Mouse (Mus musculus) heart, adult 18-20 months (tissue): ENCODE data around the gene Lpo. TPM values are rescaled to one million over a fixed set of nuclear protein-coding genes. Genes with fewer than 3 reads are reported as not detected.
"Not testable (repeated sequence)": the region's sequence is repeated elsewhere in the genome, so short reads cannot be mapped to it uniquely, and the experiment has no call there.

Experiments used
- DNase-seq, 2 experiments: peaks; one replicate each; pipeline ENCODE4 v3.0.0; 2021 to 2022; ENCODE audit warnings: mixed read lengths in 1 of 2
- long read RNA-seq, 2 experiments: library from polyadenylated mRNA; stranded (forward); transcript quantifications; one replicate each; pipeline ENCODE4 v2.0.0; 2021
- total RNA-seq, 2 experiments: library from RNA; stranded (reverse); gene quantifications; 2 replicates each; pipeline ENCODE4 v1.2.3; 2021

The Lpo gene
- total RNA-seq: not detected
- long read RNA-seq, experiment 1: 0 reads
- long read RNA-seq, experiment 2: 0 reads

DNA sequence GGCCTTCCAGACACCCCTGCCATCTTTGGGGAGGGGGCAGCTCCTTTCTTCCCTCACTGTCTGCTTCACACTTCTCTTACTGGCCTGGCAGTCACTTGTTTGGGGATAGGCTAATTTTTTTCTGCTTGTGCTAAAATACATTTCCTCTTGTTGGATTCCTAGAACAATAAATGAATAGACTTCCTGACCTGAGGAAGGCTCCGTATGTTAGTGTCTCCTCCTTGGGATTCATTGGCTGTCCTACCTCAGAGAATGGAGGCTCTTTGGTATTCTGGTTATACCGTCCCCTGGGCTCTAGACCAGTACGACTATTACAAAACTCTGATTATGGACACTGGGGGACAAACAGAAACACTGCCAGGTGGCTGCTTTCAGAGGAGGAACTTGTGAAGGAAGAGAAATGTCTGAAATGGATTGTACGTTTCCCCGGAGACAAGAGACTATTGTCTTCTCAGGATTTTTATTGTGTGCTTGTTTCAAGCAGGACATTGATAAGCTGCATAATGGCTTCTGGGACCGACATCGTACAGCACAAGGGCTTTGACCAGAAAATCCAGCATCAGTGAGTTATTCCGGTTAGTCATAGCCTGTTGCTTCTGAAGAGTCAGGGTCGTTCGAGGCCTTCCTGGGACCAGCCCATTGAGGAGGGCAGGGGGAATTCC is at the start of gene Lpo:
TSS of gene Lpo (minus strand) at position 51 of the 662 bp plus-strand sequence.
- DNase-seq: no peak

DNA sequence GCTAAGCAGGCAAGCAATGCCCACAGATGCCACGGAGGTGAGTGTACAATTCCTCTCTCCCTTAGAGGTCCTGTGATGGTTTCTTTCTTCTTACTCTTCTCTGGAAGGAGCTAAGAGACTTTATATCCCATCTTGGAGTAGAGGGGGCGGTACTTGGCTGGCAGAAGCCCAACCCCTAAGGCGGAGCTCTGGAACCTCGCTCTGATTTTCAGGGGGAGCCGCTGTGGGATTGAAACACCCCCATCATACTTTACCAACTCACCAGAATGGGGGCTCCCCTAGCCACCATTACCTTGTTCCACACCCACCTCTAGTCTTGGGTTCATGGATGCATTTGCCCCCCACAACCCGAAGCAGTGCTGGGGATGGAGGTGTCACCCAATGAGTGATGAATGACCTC is 47.3 kb upstream of the Lpo start, which contains the start of gene Epx:
TSS of gene Epx (minus strand) at position 101 of the 400 bp plus-strand sequence.
- DNase-seq: no peak

DNA sequence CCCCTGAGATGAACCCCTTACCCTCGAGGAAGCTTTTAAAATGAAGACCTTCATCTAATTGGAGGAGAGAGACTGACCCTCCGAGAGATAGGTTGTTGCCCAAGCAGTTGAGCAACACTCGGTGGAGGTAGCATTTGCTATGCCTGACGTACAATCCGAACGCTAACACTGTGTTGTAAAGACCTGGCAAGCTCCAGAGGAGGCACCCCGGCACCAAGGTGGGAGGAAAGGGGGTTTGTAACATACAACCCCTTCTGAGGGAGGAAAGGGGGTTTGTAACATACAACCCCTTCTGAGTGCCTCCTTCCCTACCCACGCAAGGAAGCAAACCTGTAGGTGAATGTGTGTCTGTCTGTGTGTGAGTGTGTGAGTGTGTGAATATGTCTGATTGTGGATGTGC is 43.7 kb upstream of the Lpo start:
- no peak for DNase-seq

DNA sequence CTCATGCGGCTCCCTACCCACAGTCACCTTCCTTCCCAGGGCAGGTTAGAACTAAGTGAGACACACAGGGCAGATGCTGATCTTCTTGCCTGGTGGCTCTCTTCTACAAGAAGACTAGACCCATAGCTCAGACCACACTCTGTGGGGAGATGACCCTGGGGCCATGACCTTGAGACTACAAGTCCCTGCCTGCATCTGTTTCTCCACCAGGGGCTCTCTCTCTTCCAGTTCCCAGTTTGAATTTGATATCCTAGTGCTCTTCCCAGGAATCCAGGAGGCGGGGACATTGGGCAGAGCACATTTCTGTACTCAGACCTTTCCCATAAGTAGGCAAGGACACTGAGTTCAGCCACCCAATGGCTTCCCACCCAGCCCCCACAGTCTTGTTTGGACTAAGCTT is 42.0 kb upstream of the Lpo start:
- DNase-seq: no peak

DNA sequence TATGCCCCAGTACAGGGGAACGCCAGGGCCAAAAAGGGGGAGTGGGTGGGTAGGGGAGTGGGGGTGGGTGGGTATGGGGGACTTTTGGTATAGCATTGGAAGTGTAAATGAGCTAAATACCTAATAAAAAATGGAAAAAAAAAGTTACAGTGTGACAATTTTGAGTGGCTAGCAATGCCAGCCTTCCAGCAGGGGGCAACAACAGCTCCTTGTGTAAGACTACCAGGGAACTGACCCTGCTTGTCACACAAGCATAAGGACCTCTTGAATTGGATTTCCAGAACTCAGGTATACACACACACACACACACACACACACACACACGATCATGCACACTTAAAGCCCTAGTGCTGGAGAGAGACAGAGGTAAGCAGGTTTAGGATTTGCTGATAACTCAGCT is 38.8 kb upstream of the Lpo start:
- DNase-seq: not testable (repeated sequence)

DNA sequence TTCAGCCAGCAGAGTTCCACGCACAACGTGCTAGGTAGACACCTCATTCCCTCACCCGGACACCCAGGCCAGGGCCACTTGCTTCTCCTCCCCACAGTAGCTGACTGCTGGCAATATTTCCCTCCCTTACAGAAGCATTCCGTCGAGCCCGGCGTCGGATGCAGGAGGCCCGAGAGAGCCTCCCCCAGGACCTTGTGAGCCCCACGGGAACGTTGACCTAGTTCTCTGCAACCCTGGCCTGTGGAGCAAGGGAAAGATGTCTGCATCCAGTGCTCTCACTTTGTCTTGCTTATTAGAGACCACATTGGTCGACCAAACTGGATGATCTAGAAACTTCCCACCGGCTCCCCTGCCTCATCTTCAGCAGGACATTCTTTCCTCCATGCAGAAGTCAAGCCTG is 34.7 kb upstream of the Lpo start:
- DNase-seq: peak; percentile 11 to 36

DNA sequence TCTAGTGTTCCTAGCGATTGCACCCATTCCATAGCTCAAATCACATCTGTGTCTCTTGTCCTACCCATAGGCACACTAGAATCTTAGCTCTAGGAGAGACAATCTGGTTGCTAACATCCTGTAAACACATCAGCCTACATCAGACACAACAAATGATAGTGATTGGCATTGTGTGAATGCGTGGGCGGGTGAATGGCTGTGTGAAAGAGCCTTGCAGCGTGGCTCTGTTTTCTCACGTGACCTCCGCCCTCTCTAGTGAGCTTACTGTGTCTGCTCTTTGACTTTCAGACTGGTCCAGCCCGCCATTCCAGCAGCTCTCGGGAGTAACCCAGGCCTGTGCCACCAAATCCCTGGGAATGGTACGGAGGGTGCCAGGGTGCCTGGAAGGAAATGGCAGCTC is 32.3 kb upstream of the Lpo start:
- DNase-seq: no peak

DNA sequence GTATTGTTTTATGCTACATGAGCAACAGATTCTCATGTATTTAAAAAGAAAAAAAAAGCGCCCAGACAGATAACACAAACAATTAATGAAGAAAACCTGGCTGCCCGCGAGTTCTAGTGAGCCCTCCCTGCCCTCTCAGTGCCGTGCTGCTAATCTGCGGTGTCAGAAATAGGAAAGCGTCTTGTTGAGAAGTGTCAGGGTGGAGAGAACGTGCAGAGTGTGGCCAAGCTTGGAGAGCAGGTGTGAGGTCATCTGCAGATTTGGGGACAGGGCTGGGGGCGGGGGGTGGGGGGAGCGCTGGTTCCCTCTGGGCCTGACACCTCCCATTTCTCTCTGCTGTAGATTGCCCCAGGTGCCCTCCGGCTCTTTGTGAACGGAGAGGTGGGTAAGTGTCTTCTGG is 31.2 kb upstream of the Lpo start:
- no peak for DNase-seq

DNA sequence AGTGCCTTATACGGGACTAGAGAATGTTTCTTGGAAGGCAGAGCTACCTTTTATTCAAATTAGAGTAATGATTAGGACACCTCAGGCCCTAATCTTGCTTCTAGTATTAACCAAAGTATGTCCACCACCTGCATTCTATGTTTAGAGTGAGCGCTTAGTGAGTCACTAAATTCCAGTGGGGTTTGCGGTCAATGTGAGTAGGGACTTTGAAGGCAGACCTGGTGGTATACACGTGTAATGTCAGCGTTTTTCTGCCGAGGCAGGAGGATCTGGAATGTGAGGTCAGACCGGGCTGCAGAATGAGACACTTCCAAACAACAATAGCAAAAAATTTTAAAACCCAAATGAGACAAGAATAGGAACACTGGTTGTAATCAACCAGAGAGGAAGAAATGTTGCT is 26.5 kb upstream of the Lpo start:
- no peak for DNase-seq

DNA sequence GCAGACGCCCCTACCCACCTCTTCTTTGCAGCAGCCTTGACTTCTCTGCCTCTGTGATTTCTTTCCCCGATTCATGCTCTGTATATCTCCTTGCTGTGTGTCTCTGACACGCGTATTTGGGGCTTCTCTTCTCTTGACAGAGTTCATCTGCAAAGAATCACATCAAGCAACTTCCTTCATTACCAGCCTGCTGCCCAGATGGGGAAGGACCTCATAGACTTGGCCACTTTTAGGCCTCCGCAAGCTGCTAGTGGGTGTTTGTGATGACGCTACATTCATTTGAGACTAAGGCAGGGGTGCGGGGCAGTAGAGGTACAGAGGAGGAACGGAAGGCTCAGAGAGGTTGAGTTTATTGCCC is 25.5 kb upstream of the Lpo start:
- peak in 1 of 2 experiments; percentile 23 for DNase-seq

DNA sequence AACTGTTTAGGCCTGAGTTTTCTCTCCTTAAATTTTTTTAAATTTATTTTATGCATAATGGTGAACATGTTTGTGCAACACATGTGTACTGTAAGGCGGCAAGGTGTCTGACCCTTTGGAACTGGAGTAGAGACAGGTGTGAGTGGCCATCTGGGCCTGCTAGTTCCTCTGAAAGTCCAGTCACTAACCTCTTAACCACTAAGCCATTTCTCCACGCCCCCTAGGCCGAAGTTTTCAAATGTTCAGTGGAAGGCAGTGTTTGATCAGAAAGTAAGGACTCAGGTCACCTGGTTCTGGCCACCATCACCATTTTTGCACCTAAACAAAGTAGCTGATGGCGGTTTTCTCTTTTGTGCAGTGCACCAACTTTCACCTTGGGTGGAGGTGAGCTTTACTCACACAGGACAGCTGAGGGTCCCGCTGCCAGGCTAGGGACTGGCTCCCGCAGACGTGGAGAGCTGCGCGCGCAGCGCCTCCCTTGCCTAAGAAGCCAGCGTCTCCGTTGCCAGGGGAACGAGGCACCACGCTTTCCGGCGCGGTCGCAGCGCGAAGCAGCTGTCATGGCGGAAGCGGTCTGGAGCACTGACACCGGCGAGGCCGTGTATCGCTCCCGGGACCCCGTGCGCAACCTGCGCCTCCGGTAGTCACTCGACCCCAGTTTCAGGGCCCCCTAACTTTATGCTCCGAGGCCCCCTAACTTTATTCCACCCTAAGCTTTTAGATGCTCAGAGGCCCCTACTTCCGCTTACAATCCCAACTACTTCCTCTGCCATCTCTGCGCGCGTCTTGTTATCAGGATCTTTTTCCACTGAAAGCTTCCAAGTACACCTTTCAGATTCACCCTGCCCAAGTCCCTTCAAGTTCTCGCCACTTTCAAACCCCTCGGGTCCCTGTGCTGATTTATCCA is 24.9 kb upstream of the Lpo start, which contains the start of gene Mks1:
TSS of gene Mks1 (plus strand) at position 526 of the 907 bp plus-strand sequence.
- DNase-seq: peak; percentile 91 to 92

DNA sequence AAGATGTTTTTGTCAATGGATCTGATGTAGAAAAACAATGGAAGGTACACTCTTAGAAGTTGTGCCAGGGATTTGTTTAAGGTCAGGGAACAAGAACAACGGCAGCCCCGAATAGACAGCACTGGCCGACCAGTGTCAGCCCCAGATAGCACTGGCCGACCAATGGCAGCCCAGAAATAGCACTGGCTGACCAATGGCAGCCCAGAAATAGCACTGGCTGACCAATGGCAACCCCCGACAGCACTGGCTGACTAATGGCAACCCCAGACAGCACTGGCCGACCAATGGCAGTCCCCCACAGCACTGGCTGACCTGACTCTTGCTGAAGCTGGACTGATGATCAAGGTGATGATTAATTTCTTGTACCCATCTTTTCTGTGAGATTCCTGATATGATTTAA is 19.8 kb upstream of the Lpo start:
- no peak for DNase-seq

DNA sequence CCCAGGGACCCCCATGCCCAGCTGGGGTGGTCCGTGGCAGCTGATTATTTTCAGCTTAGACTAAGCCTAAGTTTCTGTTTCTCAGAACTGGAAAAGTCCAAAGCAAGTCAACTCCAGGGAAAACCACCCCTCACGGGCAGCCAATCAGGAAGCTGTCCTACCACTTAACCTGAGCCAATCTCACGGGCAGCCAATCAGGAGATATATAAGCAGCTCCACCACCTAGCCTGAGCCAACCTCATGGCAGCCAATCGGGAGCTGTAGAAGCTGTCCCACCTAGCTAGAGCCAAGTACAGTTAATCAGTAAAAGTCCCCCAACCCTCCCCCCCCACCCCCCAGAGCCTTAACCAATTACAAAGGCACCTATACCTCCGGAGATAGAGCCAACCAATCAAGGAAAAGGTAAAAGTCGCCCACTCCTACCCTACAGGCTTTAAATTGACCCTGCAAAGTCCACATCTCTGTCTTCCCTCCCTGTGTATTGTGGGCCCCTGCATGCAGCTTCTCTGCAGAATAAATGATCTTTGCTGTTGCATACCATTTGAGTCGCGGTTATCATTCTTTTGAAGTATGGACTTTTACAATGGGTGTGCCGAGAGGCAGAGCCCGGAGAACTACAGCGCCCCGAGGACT is 19.0 kb upstream of the Lpo start:
- DNase-seq: no peak

DNA sequence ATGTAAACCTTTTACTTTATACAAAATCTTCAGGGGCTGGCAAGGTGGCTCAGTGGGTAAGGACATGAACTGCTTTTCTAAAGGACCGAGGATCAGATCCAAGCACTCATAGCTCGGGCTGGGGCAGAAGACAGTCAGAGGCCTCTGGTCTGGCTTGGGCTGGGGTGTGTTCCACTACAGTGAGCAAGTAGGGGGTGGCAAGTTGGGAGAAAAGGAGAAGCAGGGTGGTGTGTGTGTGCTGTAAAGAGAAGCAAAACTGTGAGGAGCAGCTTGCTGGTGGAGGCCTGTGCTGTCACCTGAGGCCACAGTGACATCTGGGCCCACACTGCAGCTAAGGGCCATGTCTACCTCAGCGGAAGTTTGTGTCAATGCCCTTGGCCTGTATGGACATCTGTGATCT is 13.3 kb upstream of the Lpo start:
- no peak for DNase-seq

DNA sequence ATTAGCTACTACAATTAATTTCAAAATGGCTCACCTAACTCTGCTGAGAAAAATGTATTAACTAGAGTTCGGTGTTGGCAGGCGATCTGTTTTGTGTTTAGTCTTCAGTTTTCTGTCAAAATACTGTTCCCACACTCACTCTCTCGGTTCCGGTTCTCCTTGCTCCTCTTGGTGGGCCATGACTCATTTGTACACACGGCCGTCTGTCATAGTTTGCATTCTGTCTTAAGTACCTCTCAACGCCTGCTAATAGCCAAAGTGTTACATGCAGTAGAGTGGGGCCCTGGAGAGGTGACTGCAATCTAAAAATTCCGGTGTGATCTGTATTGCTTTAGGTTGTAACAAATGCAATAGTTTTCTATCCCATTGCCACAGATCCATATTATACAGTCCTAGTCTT is 12.6 kb upstream of the Lpo start:
- DNase-seq: no peak

DNA sequence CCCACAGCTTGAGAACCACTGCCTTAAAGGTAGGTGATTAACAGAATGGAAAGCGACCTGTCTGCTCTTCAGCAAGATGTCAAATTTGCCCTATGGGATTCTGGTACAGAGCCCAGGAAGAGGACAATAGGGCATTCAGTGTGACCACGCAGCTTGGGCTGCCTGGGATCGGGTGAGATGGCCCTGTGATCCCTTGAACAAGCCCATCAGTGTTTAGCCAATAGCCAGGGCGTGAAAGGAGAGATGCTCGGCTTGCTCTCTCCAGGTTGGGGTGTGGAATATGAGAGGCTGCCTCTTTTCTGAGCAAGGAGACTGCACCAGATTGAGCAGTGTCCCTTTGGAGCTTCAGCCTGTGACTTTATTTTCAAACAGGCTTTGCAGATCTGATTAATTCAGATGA is 6.6 kb downstream of the Lpo start:
- no peak for DNase-seq

DNA sequence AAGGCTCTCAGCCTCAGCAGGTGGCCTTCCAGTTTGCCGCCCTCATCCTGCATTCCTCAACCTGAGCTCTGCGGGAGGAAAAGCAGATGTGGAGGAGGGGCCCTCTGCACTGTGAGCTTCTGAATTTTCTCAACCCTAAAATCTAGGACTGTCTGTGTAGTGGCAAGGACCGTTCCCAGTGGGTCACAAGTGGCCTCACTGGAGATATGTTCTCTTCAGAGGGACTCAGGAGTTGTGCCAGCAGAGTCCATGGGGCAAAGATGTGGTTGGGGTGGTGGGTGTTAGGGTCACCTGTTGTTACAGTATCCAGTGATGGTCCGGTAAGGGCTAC is 10.7 kb downstream of the Lpo start:
- DNase-seq: no peak

DNA sequence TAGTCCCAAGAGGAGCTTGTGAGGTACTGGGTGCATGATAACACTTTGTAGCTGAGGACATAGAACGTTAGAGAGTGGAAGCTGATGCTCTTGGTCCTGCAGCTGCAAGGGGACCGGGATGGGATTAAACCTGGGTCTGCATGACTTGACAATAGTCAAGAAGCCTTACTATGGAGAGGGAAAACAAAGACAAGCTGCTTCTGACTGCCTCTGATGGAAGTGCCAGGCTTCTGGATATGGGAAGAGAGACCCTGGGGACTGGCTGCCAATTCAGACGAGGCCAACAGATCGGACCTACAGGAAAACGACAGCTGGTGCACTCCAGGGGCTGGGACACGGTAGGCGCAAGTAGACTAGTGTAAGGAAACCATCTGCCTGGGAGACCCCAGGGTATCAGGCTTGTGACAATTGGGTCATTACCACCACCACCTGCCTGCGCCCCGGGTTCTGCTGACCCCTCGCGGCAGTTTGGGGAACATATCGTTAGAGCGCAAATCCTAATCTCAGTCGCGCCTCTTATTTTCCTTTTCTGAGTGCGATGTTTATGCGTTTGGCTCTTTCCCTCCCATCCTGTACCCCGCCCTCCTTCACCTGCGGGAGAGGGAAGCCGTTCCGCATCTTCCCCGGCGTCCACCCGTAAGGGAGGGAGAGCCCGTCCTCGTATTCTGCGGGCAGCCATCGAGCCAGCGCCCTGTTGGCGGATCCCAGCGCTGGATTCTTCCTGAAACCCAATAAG is 11.2 kb downstream of the Lpo start:
- peak in 1 of 2 experiments; percentile 45 for DNase-seq

DNA sequence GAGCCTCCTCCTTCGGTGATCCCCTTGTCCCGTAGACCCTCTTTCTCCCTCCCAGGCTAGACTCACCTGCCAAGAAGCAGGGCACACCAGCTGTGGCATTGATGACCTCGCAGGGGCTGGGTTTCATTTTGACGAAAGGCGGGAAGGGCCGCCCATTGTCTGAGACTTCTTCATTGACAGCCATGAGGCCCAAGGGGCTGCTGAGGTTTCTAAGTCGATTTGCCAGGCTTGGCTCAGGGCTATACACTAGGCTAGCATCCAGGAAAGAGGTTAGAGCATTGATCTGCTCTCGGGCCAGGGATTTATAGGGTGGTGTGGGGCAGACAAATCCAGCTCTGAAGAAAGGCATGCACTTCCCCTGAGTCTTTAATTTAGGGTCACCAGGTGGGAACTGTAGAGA is 13.3 kb downstream of the Lpo start:
- DNase-seq: no peak

DNA sequence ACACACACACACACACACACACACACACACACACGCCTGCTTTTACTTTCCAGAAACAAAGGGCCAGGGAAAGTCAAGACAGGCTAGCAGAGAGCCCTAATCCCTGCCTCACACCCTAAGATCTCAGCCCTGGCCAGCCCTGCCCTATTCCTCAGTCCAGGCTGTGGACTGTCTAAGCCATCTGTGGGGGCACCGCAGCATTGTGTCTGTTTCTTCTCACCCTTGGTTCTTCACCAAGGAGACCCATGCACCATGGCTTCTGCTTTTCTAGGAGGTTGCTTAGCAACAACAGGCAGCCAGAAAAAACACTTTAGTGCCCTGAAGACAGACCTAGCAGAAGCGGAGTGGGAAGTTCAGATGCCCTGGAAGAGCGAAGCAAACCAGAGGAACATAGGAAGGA is 16.7 kb downstream of the Lpo start:
- no peak for DNase-seq

DNA sequence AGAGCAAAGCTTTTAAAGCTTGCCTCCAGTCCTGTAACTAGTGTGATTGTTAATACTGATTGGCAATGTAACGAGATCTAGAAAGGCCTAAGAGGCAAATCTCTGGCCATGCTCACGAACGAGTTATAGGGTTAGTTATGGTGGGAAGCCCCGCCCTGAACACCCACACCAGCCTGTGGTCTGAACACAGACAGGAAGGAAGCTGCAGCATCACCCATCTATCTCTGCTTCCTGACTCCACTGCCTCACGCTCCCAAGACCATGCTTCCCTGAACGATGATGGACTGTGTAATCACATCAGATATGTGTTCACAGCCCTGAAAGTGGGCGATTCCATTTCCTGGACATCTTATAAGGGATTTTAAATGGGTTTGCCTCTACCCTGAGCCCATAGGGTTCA is 19.9 kb downstream of the Lpo start:
- no peak for DNase-seq

DNA sequence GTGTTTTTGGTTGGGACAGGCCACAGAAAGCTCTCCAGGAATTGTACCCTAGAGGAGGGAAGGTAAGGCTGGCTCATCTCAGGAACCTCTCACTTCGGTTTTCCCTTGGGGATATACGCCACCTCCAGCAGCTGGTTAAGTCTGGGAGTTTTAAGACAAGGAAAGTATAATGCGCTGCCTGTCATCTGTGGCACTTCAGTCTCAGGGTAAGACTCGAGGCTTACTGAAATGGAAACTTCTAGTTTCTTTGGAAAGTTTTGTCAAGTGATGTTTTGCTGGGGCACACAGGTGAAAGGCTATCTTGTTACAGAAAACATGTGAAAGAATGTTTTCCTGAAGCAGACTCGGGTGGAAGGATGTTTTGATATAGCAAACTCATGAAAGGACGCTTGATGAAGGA is 20.7 kb downstream of the Lpo start:
- no peak for DNase-seq

DNA sequence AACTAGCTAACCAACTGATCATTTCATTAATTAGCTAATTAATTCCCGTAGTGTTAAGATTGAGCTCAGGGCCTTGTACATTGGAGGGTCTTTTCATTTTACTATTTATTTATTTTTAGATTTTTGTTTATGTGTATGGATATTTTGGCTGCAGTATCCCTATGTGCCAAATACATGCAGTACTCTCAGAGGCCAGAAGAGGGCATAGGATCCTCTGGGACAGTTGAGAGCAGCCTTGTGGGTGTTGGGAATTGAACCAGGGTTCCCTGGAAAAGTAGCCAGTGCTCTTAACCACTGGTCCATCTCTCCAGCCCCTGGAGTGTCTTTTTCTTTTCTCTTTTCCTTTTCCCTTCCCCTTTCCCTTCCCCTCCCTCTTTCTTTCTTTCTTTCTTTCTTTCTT is 22.6 kb downstream of the Lpo start:
- peak in 1 of 2 experiments; percentile 32 for DNase-seq
